Mouse (Mus musculus): ENCODE measurements around the gene Zmynd8.

Gene Zmynd8

DNA sequence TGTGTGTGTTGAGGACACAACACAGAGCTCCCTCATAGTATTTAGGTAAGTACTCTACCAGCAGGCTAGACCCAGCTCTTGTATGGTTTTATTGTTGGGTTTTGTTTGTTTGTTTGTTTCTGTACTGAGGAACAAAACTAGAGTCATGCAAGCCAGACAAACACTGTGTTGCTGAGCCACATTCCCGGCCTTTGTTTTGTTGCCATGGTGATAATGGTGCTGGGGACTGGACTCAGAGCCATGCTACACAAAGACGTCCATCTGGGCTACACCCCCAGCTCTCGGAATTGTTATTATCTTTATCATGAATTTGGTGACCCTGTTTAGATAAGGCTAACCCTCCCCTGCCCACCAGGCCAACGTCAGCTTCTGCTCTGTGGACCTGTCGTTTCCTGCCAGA lies 140.3 kb downstream of the Zmynd8 start:
- no peak for DNase-seq (ENCODE audit: extremely low read depth, low read depth, low spot score)

GRCm38 (mm10) chr2:165757799-165758198 lies 141.0 kb downstream of the Zmynd8 start:
- no peak for DNase-seq (ENCODE audit: extremely low read depth, low read depth, low spot score)

GRCm38 (mm10) chr2:165752704-165753103 lies 146.1 kb downstream of the Zmynd8 start:
- no peak for DNase-seq (ENCODE audit: extremely low read depth, low read depth, low spot score)

DNA sequence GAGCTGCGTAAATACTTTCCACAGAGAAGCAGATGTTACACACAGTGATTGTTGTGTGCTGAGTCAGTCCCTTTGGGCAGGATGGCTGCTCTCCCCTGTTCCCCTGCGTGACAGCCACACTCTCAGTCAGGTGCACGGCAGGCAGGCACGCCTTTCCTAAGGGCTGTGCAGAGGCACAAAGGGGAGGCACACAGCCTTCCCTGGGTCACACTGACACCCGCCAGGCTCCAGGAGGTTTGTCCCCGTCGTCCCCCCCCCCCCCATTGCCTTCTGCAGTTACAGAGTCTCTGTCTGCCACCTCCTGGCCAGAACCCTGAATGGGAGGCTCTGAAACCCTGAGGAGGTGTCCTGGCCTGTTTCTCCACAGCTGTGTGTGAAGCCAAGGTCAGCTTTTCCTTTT lies 147.7 kb downstream of the Zmynd8 start:
- DNase-seq (ENCODE audit: extremely low read depth, low read depth, low spot score): no peak

- no peak for DNase-seq (ENCODE audit: extremely low read depth, low read depth, low spot score)
Observed at GRCm38 (mm10) chr2:165748426-165748825, 150.4 kb downstream of the Zmynd8 start.

DNA sequence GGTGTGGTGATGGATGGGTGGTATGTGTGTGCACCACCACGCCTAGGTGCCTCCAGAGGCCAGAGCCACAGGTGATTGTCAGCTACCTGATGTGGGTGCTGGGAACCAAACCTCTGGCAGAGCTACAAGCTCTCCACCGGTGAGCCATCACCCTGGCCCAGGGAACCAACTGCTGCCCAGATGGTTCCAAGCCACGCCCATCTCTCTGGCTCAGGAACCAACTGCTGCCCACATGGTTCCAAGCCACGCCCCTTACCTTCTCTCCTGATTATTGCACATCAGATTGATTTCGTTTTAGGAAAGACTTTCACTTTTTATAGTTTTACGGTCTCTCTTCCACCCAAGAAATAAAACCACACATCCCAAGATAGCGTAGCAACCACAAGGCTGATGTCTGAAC lies 150.8 kb downstream of the Zmynd8 start:
- no peak for DNase-seq (ENCODE audit: extremely low read depth, low read depth, low spot score)

GRCm38 (mm10) chr2:165745306-165746098 lies 153.3 kb downstream of the Zmynd8 start:
- DNase-seq (ENCODE audit: extremely low read depth, low read depth, low spot score): no peak

GRCm38 (mm10) chr2:165742210-165742786 lies 156.5 kb downstream of the Zmynd8 start:
- DNase-seq (ENCODE audit: extremely low read depth, low read depth, low spot score): no peak

- no peak for DNase-seq (ENCODE audit: extremely low read depth, low read depth, low spot score)
Observed at GRCm38 (mm10) chr2:165741526-165742050, 157.2 kb downstream of the Zmynd8 start.

- no peak for DNase-seq (ENCODE audit: extremely low read depth, low read depth, low spot score)
Observed at GRCm38 (mm10) chr2:165740982-165741381, 157.8 kb downstream of the Zmynd8 start.

DNA sequence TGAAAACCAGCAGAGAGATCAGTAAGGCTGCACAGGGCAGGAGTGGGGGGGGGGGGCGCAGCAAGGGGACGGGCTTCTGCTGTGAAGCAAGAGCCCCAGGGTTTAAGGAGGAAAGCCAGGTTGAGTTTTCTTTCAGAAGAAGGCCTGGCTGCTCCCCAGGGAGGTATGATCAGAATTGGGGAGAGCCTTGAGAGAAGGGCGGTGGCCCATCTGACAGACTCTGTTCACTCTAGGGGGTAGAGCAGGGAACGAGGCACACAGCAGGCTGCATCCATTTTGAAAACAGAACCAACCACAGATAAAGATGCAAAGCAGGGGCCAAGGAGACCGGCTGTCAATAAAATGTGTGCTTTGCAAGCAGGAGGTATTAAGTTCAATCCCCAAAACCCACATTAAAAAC lies 158.4 kb downstream of the Zmynd8 start:
- no peak for DNase-seq (ENCODE audit: extremely low read depth, low read depth, low spot score)

DNA sequence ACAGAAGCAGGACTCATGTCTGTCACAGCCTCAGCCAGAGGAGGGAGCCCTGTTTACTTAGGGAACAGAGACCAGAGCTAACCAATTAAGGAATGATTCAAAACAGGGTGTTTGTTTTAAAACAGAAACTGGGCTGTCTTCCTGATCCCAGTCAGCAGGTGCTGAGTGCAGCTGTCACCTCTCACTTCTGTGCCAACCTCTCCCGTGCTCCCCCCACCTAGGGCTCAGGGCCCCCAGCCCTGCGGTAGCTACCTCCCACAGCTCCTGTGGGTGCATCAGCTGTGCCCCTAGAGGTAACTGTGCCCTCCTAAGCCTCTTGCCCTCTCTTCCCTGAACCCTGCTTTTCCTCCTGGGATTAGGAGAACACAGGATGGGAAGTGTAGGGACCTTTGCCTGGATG lies 162.5 kb downstream of the Zmynd8 start:
- no peak for DNase-seq (ENCODE audit: extremely low read depth, low read depth, low spot score)

All from fat pad, adult 2 months (tissue).